Mouse (Mus musculus) cerebellum, adult (tissue): Measurements from ENCODE around the gene Ankrd63.

ENCODE experiments used
- ATAC-seq: cut with Nextera tagmentation; 2 replicates; pipeline ENCODE4 v1.9.2; 2017; ENCODE audit warnings: mild to moderate bottlenecking, moderate library complexity, mixed read lengths; ENCODE audit not compliant: insufficient number of reproducible peaks, low FRiP score, low TSS enrichment

Gene Ankrd63

GRCm38 (mm10) chr2:118703913-118704730, at the start of gene Ankrd63:
Gene Ankrd63, minus strand, starts transcription at chr2:118703963.
- no peak for ATAC-seq

GRCm38 (mm10) chr2:118752792-118753108, 49.0 kb upstream of the Ankrd63 start:
- ATAC-seq = no peak

GRCm38 (mm10) chr2:118751896-118752791, 48.4 kb upstream of the Ankrd63 start:
- ATAC-seq = no peak

- ATAC-seq = no peak
Observed at GRCm38 (mm10) chr2:118750476-118750875, 46.7 kb upstream of the Ankrd63 start.

GRCm38 (mm10) chr2:118749341-118749884, 45.6 kb upstream of the Ankrd63 start:
- ATAC-seq = no peak

- no peak for ATAC-seq
Observed at GRCm38 (mm10) chr2:118747301-118747960, 43.7 kb upstream of the Ankrd63 start.

- ATAC-seq = no peak
Observed at GRCm38 (mm10) chr2:118745915-118746901, 42.4 kb upstream of the Ankrd63 start.

GRCm38 (mm10) chr2:118745232-118745884, 41.6 kb upstream of the Ankrd63 start, which contains the start of gene Inafm2:
Gene Inafm2, plus strand, starts transcription at chr2:118745758.
- ATAC-seq = peak; percentile 88

- no peak for ATAC-seq
Observed at GRCm38 (mm10) chr2:118744621-118745020, 40.9 kb upstream of the Ankrd63 start.

- 0 out of 2 replicates have a peak, but pooled peaks have one; percentile 15 for ATAC-seq
Observed at GRCm38 (mm10) chr2:118743261-118743943, 39.6 kb upstream of the Ankrd63 start.

- no peak for ATAC-seq
Observed at GRCm38 (mm10) chr2:118741183-118741582, 37.4 kb upstream of the Ankrd63 start.

GRCm38 (mm10) chr2:118740341-118740740, 36.6 kb upstream of the Ankrd63 start:
- no peak for ATAC-seq

GRCm38 (mm10) chr2:118733341-118733740, 29.6 kb upstream of the Ankrd63 start:
- ATAC-seq = no peak

- no peak for ATAC-seq
Observed at GRCm38 (mm10) chr2:118731981-118732380, 28.2 kb upstream of the Ankrd63 start.

GRCm38 (mm10) chr2:118730622-118730915, 26.8 kb upstream of the Ankrd63 start:
- ATAC-seq = no peak

- ATAC-seq = no peak
Observed at GRCm38 (mm10) chr2:118729816-118730621, 26.3 kb upstream of the Ankrd63 start.

GRCm38 (mm10) chr2:118729194-118729593, 25.4 kb upstream of the Ankrd63 start:
- no peak for ATAC-seq

GRCm38 (mm10) chr2:118728337-118728736, 24.6 kb upstream of the Ankrd63 start, which contains the start of gene Plcb2:
Gene Plcb2, minus strand, starts transcription at chr2:118728438.
- no peak for ATAC-seq
